ENCODE assay signal across 8 mouse cellular contexts in genomic region chr17:26011841-26012460, GRCm38 (mm10). TPM values are rescaled to one million over a fixed set of nuclear protein-coding genes. Genes with fewer than 3 reads are reported as not detected.
DNase-seq lines count a peak whose midpoint lies in the region; ATAC-seq and TF ChIP-seq lines count a peak whose summit lies in the region.

No protein-coding gene starts in this region.

- no peaks in the 10 kb centered on the region for H3K27me3 ChIP-seq in embryonic facial prominence, embryonic 11.5 days (ENCODE audit: control insufficient read depth, insufficient read depth, low read length)
- no peaks in the 10 kb centered on the region for H3K27me3 ChIP-seq in kidney, adult 2 months (replicated peaks; ENCODE audit: control insufficient read depth, insufficient read depth, low read length)
- no peaks in the 10 kb centered on the region for H3K27me3 ChIP-seq in limb, embryonic 15.5 days

- H3K36me3 ChIP-seq in embryonic facial prominence, embryonic 11.5 days (replicated peaks; ENCODE audit: control insufficient read depth, insufficient read depth, low read depth, low read length): peaks cover 7% of the 10 kb centered on the region; the same call in 1 of the 2 replicates
- H3K36me3 ChIP-seq in kidney, adult 2 months (ENCODE audit: control insufficient read depth, insufficient read depth, low read length): peaks cover 6% of the 10 kb centered on the region; the same call in 1 of the 2 replicates
- H3K36me3 ChIP-seq in limb, embryonic 15.5 days: peaks cover 52% of the 10 kb centered on the region

- H3K9me3 ChIP-seq in embryonic facial prominence, embryonic 11.5 days (replicated peaks; ENCODE audit: control insufficient read depth, low read length): no peaks in the 10 kb centered on the region
- no peaks in the 10 kb centered on the region for H3K9me3 ChIP-seq in limb, embryonic 15.5 days

- no peak overlapping the region for H3K9ac ChIP-seq in embryonic facial prominence, embryonic 11.5 days (replicated peaks; ENCODE audit: low read length)
- H3K9ac ChIP-seq in limb, embryonic 15.5 days: no peak overlapping the region

- H3K4me2 ChIP-seq in embryonic facial prominence, embryonic 11.5 days (ENCODE audit: low read depth, low read length): no peak overlapping the region
- H3K4me2 ChIP-seq in limb, embryonic 15.5 days: peak overlapping the region; percentile 24; the same call in 1 of the 2 replicates

- WGBS in embryonic facial prominence, embryonic 11.5 days: 10% methylated on average over 15 of the region's 15 CpGs
- 7% methylated on average over 15 of the region's 15 CpGs for WGBS in kidney, adult 2 months
- 8% methylated on average over 15 of the region's 15 CpGs for WGBS in limb, embryonic 15.5 days

- peak; percentile 91 for DNase-seq in 3T3-L1 (ENCODE audit: low read depth, low spot score)
- peak; percentile 91 for DNase-seq in adrenal gland, postnatal 14 days
- DNase-seq in embryonic facial prominence, embryonic 11.5 days (ENCODE audit: low spot score): peak; percentile 81
- DNase-seq in heart, adult 8-10 months (ENCODE audit: low spot score): peak; percentile 68
- DNase-seq in kidney, adult 2 months: peak; percentile 87
- DNase-seq in monocyte, adult 2 months (ENCODE audit: low read depth in 1 of 2, low spot score in 2 of 2): peak; percentile 57 to 70
- DNase-seq in spleen, postnatal 14 days (ENCODE audit: low spot score in 2 of 2): peak; percentile 70 to 79

- peak; percentile 81 for TF ChIP-seq CTCF in kidney, adult 2 months (conservative IDR thresholded peaks at IDR 0.05; ENCODE audit: insufficient read depth, insufficient read length, low read depth, low read length)

- H3K4me1 ChIP-seq in embryonic facial prominence, embryonic 11.5 days (ENCODE audit: control insufficient read depth, insufficient read depth, low read length): no peaks in the 10 kb centered on the region
- H3K4me1 ChIP-seq in kidney, adult 2 months (ENCODE audit: control insufficient read depth, insufficient read depth, low read length): peaks cover 19% of the 10 kb centered on the region; the same call in 1 of the 2 replicates
- H3K4me1 ChIP-seq in limb, embryonic 15.5 days: peaks cover 3% of the 10 kb centered on the region; the same call in 1 of the 2 replicates

- 0 out of 2 replicates have a peak, but pooled peaks have one; percentile 35 for ATAC-seq in embryonic facial prominence, embryonic 11.5 days (replicated peaks; ENCODE audit: insufficient number of reproducible peaks, low FRiP score, low TSS enrichment, low read depth)
- peak; percentile 68 for ATAC-seq in limb, embryonic 15.5 days (ENCODE audit: insufficient number of reproducible peaks, low FRiP score, low TSS enrichment, low read depth)

- TF ChIP-seq POLR2A in kidney, adult 2 months (IDR thresholded peaks at IDR 0.05; ENCODE audit: low read depth, low read length): no peak

- no peak overlapping the region for H3K4me3 ChIP-seq in embryonic facial prominence, embryonic 11.5 days (ENCODE audit: low read depth, low read length)
- H3K4me3 ChIP-seq in kidney, adult 2 months (ENCODE audit: insufficient read depth, low read depth, low read length): peak overlapping the region; percentile 13; the same call in 1 of the 2 replicates
- H3K4me3 ChIP-seq in limb, embryonic 15.5 days: no peak overlapping the region

- no peak overlapping the region for H3K27ac ChIP-seq in embryonic facial prominence, embryonic 11.5 days (replicated peaks; ENCODE audit: low read depth, low read length)
- H3K27ac ChIP-seq in kidney, adult 2 months (ENCODE audit: insufficient read depth, low read depth, low read length): peak overlapping the region; percentile 47; the same call in 1 of the 2 replicates
- H3K27ac ChIP-seq in limb, embryonic 15.5 days: no peak overlapping the region

RNA-seq across cellular contexts. Expression of gene Capn15, which starts 26.4 kb away (rescaled TPM):
- 18.8 and 23.8 TPM in 2 replicates for total RNA-seq in adrenal gland, postnatal 14 days (2021)
- 17.4 and 20.2 TPM in 2 replicates for polyA plus RNA-seq in embryonic facial prominence, embryonic 11.5 days (2014; fragmentation: Nextera tagmentation; extraction: Ambion mirVana)
- 1 to 10 TPM; 5.4 to 8.1 (median 6.8) TPM for total RNA-seq in heart, adult 8-10 months (2022)
- polyA plus RNA-seq in kidney, adult 2 months (2012; rRNA removed): 24.0 and 31.6 TPM in 2 replicates
- polyA plus RNA-seq in limb, embryonic 15.5 days (2015; fragmentation: Nextera tagmentation; extraction: Ambion mirVana): 24.5 and 29.0 TPM in 2 replicates

RNA-seq across cellular contexts. Expression of gene Rab11fip3, which starts 57.4 kb away (rescaled TPM):
- total RNA-seq in adrenal gland, postnatal 14 days (2021): 18.6 and 19.0 TPM in 2 replicates
- 12.9 and 16.1 TPM in 2 replicates for polyA plus RNA-seq in embryonic facial prominence, embryonic 11.5 days (2014; fragmentation: Nextera tagmentation; extraction: Ambion mirVana)
- 10 to 100 TPM; 30.0 to 33.6 (median 32.2) TPM for total RNA-seq in heart, adult 8-10 months (2022)
- 454 and 517 TPM in 2 replicates for polyA plus RNA-seq in kidney, adult 2 months (2012; rRNA removed)
- 13.1 and 16.8 TPM in 2 replicates for polyA plus RNA-seq in limb, embryonic 15.5 days (2015; fragmentation: Nextera tagmentation; extraction: Ambion mirVana)

RNA-seq across cellular contexts. Expression of gene A930017K11Rik, which starts 59.6 kb away (rescaled TPM):
- total RNA-seq in adrenal gland, postnatal 14 days (2021): not detected in 2 replicates
- 0.15 and 0.49 TPM in 2 replicates for polyA plus RNA-seq in embryonic facial prominence, embryonic 11.5 days (2014; fragmentation: Nextera tagmentation; extraction: Ambion mirVana)
- under 1 TPM; 0.24 to 0.85 (median 0.36) TPM for total RNA-seq in heart, adult 8-10 months (2022)
- 7.2 and 8.3 TPM in 2 replicates for polyA plus RNA-seq in kidney, adult 2 months (2012; rRNA removed)
- 0.06 and 0.14 TPM in 2 replicates for polyA plus RNA-seq in limb, embryonic 15.5 days (2015; fragmentation: Nextera tagmentation; extraction: Ambion mirVana)

Comparison
In these comparisons a context has a peak if more than half of its experiments do, and no peak if none do; other contexts are left out.
1. RNA of gene Rab11fip3, which starts 57.4 kb away (polyA plus RNA-seq): 454 to 517 TPM in kidney, adult 2 months; 13.1 to 16.8 TPM in limb, embryonic 15.5 days and 12.9 to 16.1 TPM in embryonic facial prominence, embryonic 11.5 days; every median in the first group is over 10 times any median in the second.
2. Peak in every context shown above with its lines, with median percentiles within 50 percentile points of each other: DNase-seq.